Mouse (Mus musculus) c-Kit-positive CD71-negative TER-119-negative erythroid progenitor cells, embryonic 14.5 days (primary cell): ENCODE data around the gene Gm4907.
"Not testable (repeated sequence)": the region's sequence is repeated elsewhere in the genome, so short reads cannot be mapped to it uniquely, and the experiment has no call there.

ENCODE experiments used
- DNase-seq: peaks from one replicate; pipeline ENCODE4 v3.0.0-alpha.2; 2013; ENCODE audit warnings: low read depth

Gm4907 gene

DNA sequence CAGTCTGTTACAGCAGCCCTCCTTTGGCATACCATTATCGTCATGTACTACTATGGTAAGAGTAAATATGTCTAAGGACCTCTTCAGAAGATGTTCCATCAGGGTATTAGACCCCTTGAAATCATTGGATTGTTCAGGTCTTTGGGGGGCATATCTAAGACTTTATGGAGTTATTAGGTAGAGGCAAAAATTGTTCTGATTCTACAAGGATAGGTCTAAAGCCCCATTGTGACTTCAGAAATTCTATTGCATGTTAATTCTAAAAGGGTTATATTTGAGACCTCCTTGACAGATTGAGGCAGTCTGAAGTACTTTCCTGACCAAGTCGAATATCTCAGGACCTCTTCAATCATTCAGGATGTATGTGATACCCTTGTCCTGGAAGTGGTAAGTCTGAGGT lies at the start of gene Gm4907:
Gene Gm4907, plus strand, starts transcription at position 301 of the 400 bp plus-strand sequence.
- not testable (repeated sequence) for DNase-seq

GRCm38 (mm10) chrX:23833784-23834183 lies 48.6 kb upstream of the Gm4907 start:
- not testable (repeated sequence) for DNase-seq

DNA sequence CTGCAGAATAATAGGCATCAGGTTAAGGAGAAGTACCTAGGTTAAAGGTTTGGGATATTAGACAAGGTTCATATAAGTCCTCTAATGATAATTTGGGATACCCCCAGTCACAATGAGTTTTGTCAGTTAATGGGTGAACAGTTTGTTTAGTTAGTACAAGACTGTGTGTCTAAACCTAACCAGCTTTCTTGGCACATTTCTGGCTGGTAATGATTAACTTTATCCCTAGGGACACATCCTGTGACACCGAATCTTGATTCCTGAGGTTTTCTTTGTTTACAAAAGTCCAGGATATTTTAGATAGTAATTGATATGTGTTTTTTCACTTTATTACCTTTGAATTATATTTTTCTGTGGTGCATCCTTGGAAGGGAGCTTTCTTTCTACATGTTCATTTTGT lies 41.4 kb upstream of the Gm4907 start:
- no peak for DNase-seq

GRCm38 (mm10) chrX:23954161-23954560 lies 71.8 kb downstream of the Gm4907 start:
- DNase-seq: no peak
